Comparison of ENCODE assay signal across 8 mouse cellular contexts in the genomic region with DNA sequence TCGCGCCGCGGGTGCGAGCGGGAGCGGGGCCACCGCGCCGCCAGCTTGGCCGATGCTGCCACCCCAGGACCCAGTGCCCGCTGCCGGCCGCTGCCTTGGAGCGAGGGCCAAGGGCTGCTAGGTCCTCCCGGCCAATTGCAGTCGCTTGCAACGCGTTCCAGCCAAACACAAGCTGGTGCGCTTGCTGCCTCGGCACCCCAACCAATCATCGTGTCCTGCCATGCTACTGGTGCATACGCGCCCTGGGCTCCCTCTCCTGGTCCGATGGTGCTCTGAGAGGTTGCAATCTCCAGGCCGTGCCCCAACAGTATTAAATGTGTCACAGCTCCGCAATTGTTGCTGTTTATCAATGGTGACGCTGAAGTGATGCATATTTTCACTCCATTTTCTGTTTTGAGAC. TPM values are rescaled to one million over a fixed set of nuclear protein-coding genes. Genes with fewer than 3 reads are reported as not detected.
DNase-seq lines count a peak whose midpoint lies in the region; ATAC-seq and TF ChIP-seq lines count a peak whose summit lies in the region.

No protein-coding gene starts in this region.

- TF ChIP-seq POLR2A in spleen, adult 2 months (IDR thresholded peaks at IDR 0.05; ENCODE audit: low read depth, low read length) = no peak

- H3K36me3 ChIP-seq in embryonic facial prominence, embryonic 14.5 days (ENCODE audit: control insufficient read depth, insufficient read depth, low read length) = no peaks in the 10 kb centered on the region
- H3K36me3 ChIP-seq in limb, embryonic 13.5 days = no peaks in the 10 kb centered on the region
- no peaks in the 10 kb centered on the region for H3K36me3 ChIP-seq in midbrain, embryonic 16.5 days (ENCODE audit: control insufficient read depth, insufficient read depth, low read length)
- no peaks in the 10 kb centered on the region for H3K36me3 ChIP-seq in spleen, adult 2 months (ENCODE audit: control insufficient read depth, insufficient read depth, low read length)

- H3K4me2 ChIP-seq in embryonic facial prominence, embryonic 14.5 days (ENCODE audit: low read depth, low read length) = peak overlapping the region; percentile 100
- peak overlapping the region; percentile 100 for H3K4me2 ChIP-seq in limb, embryonic 13.5 days (replicated peaks)
- H3K4me2 ChIP-seq in midbrain, embryonic 16.5 days (ENCODE audit: low read length) = peak overlapping the region; percentile 97

- no peaks in the 10 kb centered on the region for H3K9me3 ChIP-seq in embryonic facial prominence, embryonic 14.5 days (ENCODE audit: control insufficient read depth, low read length)
- H3K9me3 ChIP-seq in limb, embryonic 13.5 days = no peaks in the 10 kb centered on the region
- H3K9me3 ChIP-seq in midbrain, embryonic 16.5 days (replicated peaks; ENCODE audit: control insufficient read depth, low read length, poor library complexity, severe bottlenecking) = no peaks in the 10 kb centered on the region

- peak; percentile 86 for DNase-seq in 416B (ENCODE audit: low read depth)
- peak; percentile 70 to 73 for DNase-seq in adrenal gland, postnatal 4 days (ENCODE audit: low spot score in 2 of 2)
- DNase-seq in embryonic facial prominence, embryonic 14.5 days (ENCODE audit: low spot score) = peak; percentile 96
- peak; percentile 85 for DNase-seq in heart, adult 8-10 months (ENCODE audit: low spot score)
- peak; percentile 96 for DNase-seq in kidney, adult 9 months
- peak; percentile 47 to 82 for DNase-seq in spleen, adult 2 months (ENCODE audit: low read depth in 1 of 2, low spot score in 2 of 2)

- H3K27me3 ChIP-seq in embryonic facial prominence, embryonic 14.5 days (replicated peaks; ENCODE audit: control insufficient read depth, insufficient read depth, low read length) = peaks cover 32% of the 10 kb centered on the region
- peaks cover 55% of the 10 kb centered on the region for H3K27me3 ChIP-seq in limb, embryonic 13.5 days
- peaks cover 17% of the 10 kb centered on the region for H3K27me3 ChIP-seq in midbrain, embryonic 16.5 days (ENCODE audit: control insufficient read depth, insufficient read depth, low read depth, low read length)
- H3K27me3 ChIP-seq in spleen, adult 2 months (ENCODE audit: control insufficient read depth, insufficient read depth, low read length) = peaks cover 14% of the 10 kb centered on the region

- H3K27ac ChIP-seq in embryonic facial prominence, embryonic 14.5 days (replicated peaks; ENCODE audit: low read depth, low read length) = no peak overlapping the region
- no peak overlapping the region for H3K27ac ChIP-seq in limb, embryonic 13.5 days
- peak overlapping the region; percentile 67 for H3K27ac ChIP-seq in midbrain, embryonic 16.5 days (ENCODE audit: low read length)
- H3K27ac ChIP-seq in spleen, adult 2 months (ENCODE audit: insufficient read depth, low read length) = no peak overlapping the region

- H3K9ac ChIP-seq in embryonic facial prominence, embryonic 14.5 days (ENCODE audit: low read depth, low read length) = peak overlapping the region; percentile 57
- peak overlapping the region; percentile 69; the same call in 1 of the 2 replicates for H3K9ac ChIP-seq in limb, embryonic 13.5 days
- H3K9ac ChIP-seq in midbrain, embryonic 16.5 days (ENCODE audit: low read depth, low read length) = peak overlapping the region; percentile 81

- WGBS in embryonic facial prominence, embryonic 14.5 days = 0% methylated on average over 18 of the region's 28 CpGs
- under 1% methylated on average over 27 of the region's 28 CpGs for WGBS in limb, embryonic 13.5 days
- WGBS in midbrain, embryonic 16.5 days = 0% methylated on average over 18 of the region's 28 CpGs
- WGBS in spleen, adult 2 months = 1% methylated on average over 18 of the region's 28 CpGs

- no peaks in the 10 kb centered on the region for H3K4me1 ChIP-seq in embryonic facial prominence, embryonic 14.5 days (ENCODE audit: control insufficient read depth, insufficient read depth, low read length)
- peaks cover 21% of the 10 kb centered on the region for H3K4me1 ChIP-seq in limb, embryonic 13.5 days
- H3K4me1 ChIP-seq in midbrain, embryonic 16.5 days (ENCODE audit: control insufficient read depth, insufficient read depth, low read length) = peaks cover 8% of the 10 kb centered on the region
- peaks cover 6% of the 10 kb centered on the region; the same call in 1 of the 2 replicates for H3K4me1 ChIP-seq in spleen, adult 2 months (ENCODE audit: control insufficient read depth, insufficient read depth, insufficient read length)

- TF ChIP-seq CTCF in spleen, adult 2 months (IDR thresholded peaks at IDR 0.05; ENCODE audit: extremely low read depth, insufficient read depth, insufficient read length, insufficient replicate concordance) = peak; percentile 34; the same call in 1 of the 2 replicates

- peak overlapping the region; percentile 62 for H3K4me3 ChIP-seq in embryonic facial prominence, embryonic 14.5 days (ENCODE audit: low read depth, low read length)
- H3K4me3 ChIP-seq in limb, embryonic 13.5 days = peak overlapping the region; percentile 64
- H3K4me3 ChIP-seq in midbrain, embryonic 16.5 days (ENCODE audit: low read depth, low read length) = peak overlapping the region; percentile 81
- H3K4me3 ChIP-seq in spleen, adult 2 months (ENCODE audit: extremely low read depth, insufficient read depth, insufficient read length) = peak overlapping the region; percentile 47; the same call in 1 of the 2 replicates

- peak; percentile 96 for ATAC-seq in embryonic facial prominence, embryonic 14.5 days (ENCODE audit: low read depth)
- ATAC-seq in limb, embryonic 13.5 days (ENCODE audit: low FRiP score, low read depth) = peak; percentile 88
- ATAC-seq in midbrain, embryonic 16.5 days = peak; percentile 98

RNA-seq across cellular contexts. Expression of a gene that starts 16.3 kb away (rescaled TPM):
- 1 to 10 TPM in 1 of 2 experiments, not detected in 1; 2.4 TPM for total RNA-seq in adrenal gland, postnatal 4 days (2021)
- 14.6 and 17.9 TPM in 2 replicates for polyA plus RNA-seq in embryonic facial prominence, embryonic 14.5 days (2014; fragmentation: Nextera tagmentation; extraction: Ambion mirVana)
- under 1 TPM in 1 of 4 experiments, not detected in 3; 0.19 TPM for total RNA-seq in heart, adult 8-10 months (2022)
- polyA plus RNA-seq in limb, embryonic 13.5 days (2015; fragmentation: Nextera tagmentation; extraction: Ambion mirVana) = 8.3 and 10.1 TPM in 2 replicates
- polyA plus RNA-seq in midbrain, embryonic 16.5 days (2015; fragmentation: Nextera tagmentation; extraction: Ambion mirVana) = 0.62 and 0.67 TPM in 2 replicates
- 0.15 and 0.19 TPM in 2 replicates for polyA plus RNA-seq in spleen, adult 2 months (2012; rRNA removed)

RNA-seq across cellular contexts. Expression of a gene that starts 21.0 kb away (rescaled TPM):
- total RNA-seq in adrenal gland, postnatal 4 days (2021) = 10 to 100 TPM in 1 of 2 experiments, not detected in 1; 12.1 TPM
- 17.0 and 22.6 TPM in 2 replicates for polyA plus RNA-seq in embryonic facial prominence, embryonic 14.5 days (2014; fragmentation: Nextera tagmentation; extraction: Ambion mirVana)
- not detected for total RNA-seq in heart, adult 8-10 months (2022)
- polyA plus RNA-seq in limb, embryonic 13.5 days (2015; fragmentation: Nextera tagmentation; extraction: Ambion mirVana) = 16.8 and 19.8 TPM in 2 replicates
- 0.52 and 1.2 TPM in 2 replicates for polyA plus RNA-seq in midbrain, embryonic 16.5 days (2015; fragmentation: Nextera tagmentation; extraction: Ambion mirVana)
- polyA plus RNA-seq in spleen, adult 2 months (2012; rRNA removed) = 0.18 and 0.32 TPM in 2 replicates

RNA-seq across cellular contexts. Expression of a gene that starts 22.5 kb away (rescaled TPM):
- total RNA-seq in adrenal gland, postnatal 4 days (2021) = 1 to 10 TPM in 1 of 2 experiments, under 1 TPM in 1; 0.99 to 1.3 TPM
- 1.6 and 2.8 TPM in 2 replicates for polyA plus RNA-seq in embryonic facial prominence, embryonic 14.5 days (2014; fragmentation: Nextera tagmentation; extraction: Ambion mirVana)
- total RNA-seq in heart, adult 8-10 months (2022) = not detected
- polyA plus RNA-seq in limb, embryonic 13.5 days (2015; fragmentation: Nextera tagmentation; extraction: Ambion mirVana) = 2.3 and 3.0 TPM in 2 replicates
- 0.07 and 0.19 TPM in 2 replicates for polyA plus RNA-seq in midbrain, embryonic 16.5 days (2015; fragmentation: Nextera tagmentation; extraction: Ambion mirVana)
- not detected in 2 replicates for polyA plus RNA-seq in spleen, adult 2 months (2012; rRNA removed)

RNA-seq across cellular contexts. Expression of a gene that starts 22.8 kb away (rescaled TPM):
- total RNA-seq in adrenal gland, postnatal 4 days (2021) = 10 to 100 TPM; 53.2 to 53.8 TPM
- polyA plus RNA-seq in embryonic facial prominence, embryonic 14.5 days (2014; fragmentation: Nextera tagmentation; extraction: Ambion mirVana) = 23.3 and 30.7 TPM in 2 replicates
- total RNA-seq in heart, adult 8-10 months (2022) = 100 to 1,000 TPM in 2 of 4 experiments, 10 to 100 TPM in 2; 55.7 to 113 (median 85.0) TPM
- polyA plus RNA-seq in limb, embryonic 13.5 days (2015; fragmentation: Nextera tagmentation; extraction: Ambion mirVana) = 15.4 and 17.1 TPM in 2 replicates
- polyA plus RNA-seq in midbrain, embryonic 16.5 days (2015; fragmentation: Nextera tagmentation; extraction: Ambion mirVana) = 2.5 and 2.6 TPM in 2 replicates
- 3.8 and 4.9 TPM in 2 replicates for polyA plus RNA-seq in spleen, adult 2 months (2012; rRNA removed)

RNA-seq across cellular contexts. Expression of a gene that starts 26.1 kb away (rescaled TPM):
- total RNA-seq in adrenal gland, postnatal 4 days (2021) = 10 to 100 TPM; 20.0 to 22.4 TPM
- polyA plus RNA-seq in embryonic facial prominence, embryonic 14.5 days (2014; fragmentation: Nextera tagmentation; extraction: Ambion mirVana) = 39.6 and 40.3 TPM in 2 replicates
- 1 to 10 TPM in 2 of 4 experiments, under 1 TPM in 2; 0.78 to 1.5 (median 1.1) TPM for total RNA-seq in heart, adult 8-10 months (2022)
- polyA plus RNA-seq in limb, embryonic 13.5 days (2015; fragmentation: Nextera tagmentation; extraction: Ambion mirVana) = 47.5 and 52.8 TPM in 2 replicates
- 17.9 and 19.7 TPM in 2 replicates for polyA plus RNA-seq in midbrain, embryonic 16.5 days (2015; fragmentation: Nextera tagmentation; extraction: Ambion mirVana)
- polyA plus RNA-seq in spleen, adult 2 months (2012; rRNA removed) = 48.3 and 74.8 TPM in 2 replicates
